Mouse (Mus musculus): ENCODE data around the gene Rbpj. TPM values are rescaled to one million over a fixed set of nuclear protein-coding genes. Genes with fewer than 3 reads are reported as not detected.

Rbpj gene
- polyA plus RNA-seq, 1 experiment, result 5.2 TPM

DNA sequence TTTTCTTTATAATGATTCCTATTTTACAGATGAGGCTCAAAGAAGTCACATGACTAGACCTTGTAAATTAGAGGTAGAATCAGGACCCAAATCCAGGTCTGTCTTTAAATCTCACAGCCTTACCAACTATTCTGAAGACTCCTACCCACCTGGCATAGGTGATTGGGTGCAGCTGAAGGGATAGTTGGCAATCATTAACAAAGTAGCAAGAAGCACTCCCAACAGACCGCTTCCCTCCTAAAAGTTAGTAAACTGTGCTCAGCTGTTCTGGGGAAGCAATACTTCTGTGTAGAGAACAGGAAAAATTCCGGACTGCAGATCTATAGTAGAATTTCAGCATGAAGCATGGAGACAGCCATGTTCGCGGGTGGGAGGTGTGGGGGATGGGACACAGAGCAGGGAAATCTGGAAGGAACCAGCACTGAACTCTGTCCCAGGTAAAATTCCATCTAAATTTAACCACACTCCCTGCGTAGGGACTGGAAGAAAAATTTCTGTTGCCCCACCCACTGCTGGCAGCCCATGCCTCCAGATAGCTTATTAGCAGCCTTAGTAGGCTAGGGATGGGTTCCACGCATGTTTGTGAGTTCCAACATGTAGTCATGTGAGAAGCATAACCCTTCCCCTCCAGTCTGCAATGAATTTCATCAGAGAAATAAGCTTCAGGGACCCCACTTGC lies 3.3 kb downstream of the Rbpj start:
- Histone ChIP-seq H3K27me3 (ENCODE audit: control insufficient read depth, insufficient read depth, low read length) (no peaks in the 10 kb centered on the region), H3K36me3 (ENCODE audit: control insufficient read depth, insufficient read depth, low read length) (no peaks in the 10 kb centered on the region), H3K4me1 (ENCODE audit: control insufficient read depth, insufficient read depth, insufficient read length, low read length) (peaks cover 12% of the 10 kb centered on the region), H3K4me3 (ENCODE audit: low read depth, low read length) (no peak overlapping the region), H3K27ac (ENCODE audit: insufficient read depth, low read depth, low read length) (0 out of 2 replicates have a peak overlapping the region, but pooled peaks have one; percentile 7)
- TF ChIP-seq CTCF (IDR thresholded peaks at IDR 0.05; ENCODE audit: extremely low read depth, insufficient read length, insufficient replicate concordance, low read depth, low read length) (no peak), POLR2A (IDR thresholded peaks at IDR 0.05; ENCODE audit: low read depth, low read length) (no peak)
- WGBS, result 18% methylated on average over 6 of the region's 6 CpGs

DNA sequence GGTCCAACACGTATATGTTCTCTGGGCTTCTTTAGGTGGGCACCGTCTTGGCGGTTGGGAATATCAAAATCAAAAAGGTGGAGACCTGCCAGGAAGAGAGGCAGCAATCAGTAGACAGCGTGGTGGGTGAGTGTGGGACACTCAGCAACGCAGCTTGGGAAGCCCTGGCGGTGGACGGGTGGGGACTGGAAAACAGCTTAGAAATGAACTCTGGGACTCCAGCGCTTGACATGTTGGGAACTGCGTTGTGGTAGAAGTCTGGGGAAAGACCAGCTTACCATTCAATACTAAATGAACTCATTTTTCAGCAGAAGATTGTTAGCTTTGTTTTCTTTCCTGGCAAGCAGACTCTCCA lies 3.8 kb downstream of the Rbpj start:
- peak overlapping the region; percentile 46 for H3K4me3 ChIP-seq (ENCODE audit: low read depth, low read length)
- 28% methylated on average over 9 of the region's 9 CpGs for WGBS
- peaks cover 12% of the 10 kb centered on the region for H3K4me1 ChIP-seq (ENCODE audit: control insufficient read depth, insufficient read depth, insufficient read length, low read length)
- H3K27me3 ChIP-seq (ENCODE audit: control insufficient read depth, insufficient read depth, low read length), result no peaks in the 10 kb centered on the region
- no peaks in the 10 kb centered on the region for H3K36me3 ChIP-seq (ENCODE audit: control insufficient read depth, insufficient read depth, low read length)
- H3K27ac ChIP-seq (ENCODE audit: insufficient read depth, low read depth, low read length), result peak overlapping the region; percentile 7; the same call in 1 of the 2 replicates
- TF ChIP-seq POLR2A (IDR thresholded peaks at IDR 0.05; ENCODE audit: low read depth, low read length) (no peak), CTCF (IDR thresholded peaks at IDR 0.05; ENCODE audit: extremely low read depth, insufficient read length, insufficient replicate concordance, low read depth, low read length) (no peak)

DNA sequence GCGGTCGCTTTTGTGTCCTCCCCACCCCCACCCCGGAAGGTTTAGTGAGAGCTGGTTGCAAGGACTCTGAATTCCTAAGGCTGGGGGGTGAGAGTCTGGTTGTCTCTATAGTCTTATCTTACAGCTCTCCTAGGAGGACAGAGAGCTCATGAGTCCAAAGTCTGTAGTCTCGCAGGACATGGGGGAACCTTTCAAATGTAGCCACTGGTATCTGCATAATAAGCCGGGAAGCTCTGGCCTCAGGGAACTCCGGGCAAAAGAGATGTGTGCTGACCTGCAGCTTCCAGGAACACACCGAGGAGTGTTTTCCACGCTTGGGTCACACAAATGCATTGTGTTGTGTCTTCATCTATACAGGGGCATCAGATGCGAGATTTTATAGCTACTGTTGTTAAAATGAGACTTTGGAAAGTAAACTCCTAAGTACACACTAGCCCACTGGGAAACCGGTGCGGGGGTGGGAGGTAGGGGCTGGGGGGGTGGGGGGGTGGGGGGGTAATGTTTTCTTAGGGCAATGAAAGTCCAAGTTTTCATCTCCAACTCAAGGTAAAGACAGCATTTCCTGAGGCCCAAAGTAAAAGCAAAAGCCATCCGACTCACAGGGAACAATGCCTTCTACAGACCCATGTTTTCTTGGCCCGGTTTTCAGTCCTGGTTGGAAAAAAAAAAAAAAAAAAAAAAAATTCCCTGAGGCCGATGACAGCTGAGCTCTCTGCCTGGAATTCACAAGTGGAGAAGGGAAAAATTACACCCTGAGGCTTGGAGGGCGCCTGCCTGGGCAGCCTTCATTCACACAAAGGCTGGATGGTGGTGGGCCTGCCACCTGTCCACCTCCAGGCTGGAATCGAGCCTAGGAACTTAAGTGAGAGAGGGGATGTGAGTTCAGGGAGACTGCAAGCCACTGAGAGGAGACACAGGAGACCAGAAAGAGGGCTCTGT lies 4.5 kb downstream of the Rbpj start:
- H3K27me3 ChIP-seq (ENCODE audit: control insufficient read depth, insufficient read depth, low read length), result no peaks in the 10 kb centered on the region
- TF ChIP-seq POLR2A (IDR thresholded peaks at IDR 0.05; ENCODE audit: low read depth, low read length) (no peak), CTCF (IDR thresholded peaks at IDR 0.05; ENCODE audit: extremely low read depth, insufficient read length, insufficient replicate concordance, low read depth, low read length) (no peak)
- 15% methylated on average over 16 of the region's 16 CpGs for WGBS
- H3K4me3 ChIP-seq (ENCODE audit: low read depth, low read length), result peak overlapping the region; percentile 46
- H3K27ac ChIP-seq (ENCODE audit: insufficient read depth, low read depth, low read length), result peak overlapping the region; percentile 7; the same call in 1 of the 2 replicates
- no peaks in the 10 kb centered on the region for H3K36me3 ChIP-seq (ENCODE audit: control insufficient read depth, insufficient read depth, low read length)
- H3K4me1 ChIP-seq (ENCODE audit: control insufficient read depth, insufficient read depth, insufficient read length, low read length), result peaks cover 12% of the 10 kb centered on the region

DNA sequence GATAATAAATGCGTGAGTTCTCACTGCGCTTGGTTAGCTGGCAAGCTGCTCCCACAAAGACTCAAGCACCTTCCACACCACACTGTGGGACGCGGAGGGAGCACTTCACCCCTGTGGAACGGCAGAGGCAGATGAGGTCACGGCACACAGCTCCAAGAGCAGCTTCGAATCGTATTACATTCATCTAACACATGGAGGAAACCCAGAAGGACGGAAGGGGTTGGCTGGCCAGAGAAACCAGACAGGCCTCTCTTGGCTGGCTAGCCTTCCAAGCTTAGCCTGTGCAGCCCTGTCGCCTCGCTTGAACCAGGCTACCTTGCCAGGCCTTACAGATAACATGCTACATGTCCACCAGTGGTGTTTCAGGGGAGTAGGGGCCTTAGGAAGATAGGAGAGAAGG lies 6.5 kb downstream of the Rbpj start:
- H3K36me3 ChIP-seq (ENCODE audit: control insufficient read depth, insufficient read depth, low read length), result no peaks in the 10 kb centered on the region
- no peak overlapping the region for H3K4me3 ChIP-seq (ENCODE audit: low read depth, low read length)
- H3K4me1 ChIP-seq (ENCODE audit: control insufficient read depth, insufficient read depth, insufficient read length, low read length), result peaks cover 12% of the 10 kb centered on the region
- no peak overlapping the region for H3K27ac ChIP-seq (ENCODE audit: insufficient read depth, low read depth, low read length)
- 92% methylated on average over 11 of the region's 11 CpGs for WGBS
- no peaks in the 10 kb centered on the region for H3K27me3 ChIP-seq (ENCODE audit: control insufficient read depth, insufficient read depth, low read length)
- TF ChIP-seq CTCF (IDR thresholded peaks at IDR 0.05; ENCODE audit: extremely low read depth, insufficient read length, insufficient replicate concordance, low read depth, low read length) (no peak), POLR2A (IDR thresholded peaks at IDR 0.05; ENCODE audit: low read depth, low read length) (no peak)

DNA sequence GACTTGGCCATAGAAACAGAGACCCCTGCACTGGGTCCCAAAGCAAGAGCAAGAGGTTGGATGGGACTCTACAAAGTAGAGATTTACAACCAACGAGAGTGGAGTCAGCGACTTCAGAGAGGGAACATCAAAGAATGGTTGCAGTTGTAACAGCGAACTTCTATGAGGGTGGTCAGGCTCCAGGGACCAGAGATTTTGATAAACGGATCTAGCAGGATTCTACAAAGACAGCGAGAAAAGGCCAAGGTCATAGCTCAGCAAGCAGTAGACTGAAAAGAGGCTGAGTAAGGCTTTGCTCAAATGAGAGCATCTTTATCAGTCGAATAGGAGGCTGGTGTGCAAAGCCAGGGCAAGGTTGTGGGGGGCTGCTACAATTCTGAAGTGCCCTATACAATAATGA lies 13.2 kb downstream of the Rbpj start:
- 84% methylated on average over 6 of the region's 6 CpGs for WGBS
- Histone ChIP-seq H3K4me1 (ENCODE audit: control insufficient read depth, insufficient read depth, insufficient read length, low read length) (no peaks in the 10 kb centered on the region), H3K36me3 (ENCODE audit: control insufficient read depth, insufficient read depth, low read length) (no peaks in the 10 kb centered on the region), H3K27ac (ENCODE audit: insufficient read depth, low read depth, low read length) (no peak overlapping the region), H3K4me3 (ENCODE audit: low read depth, low read length) (no peak overlapping the region), H3K27me3 (ENCODE audit: control insufficient read depth, insufficient read depth, low read length) (no peaks in the 10 kb centered on the region)
- TF ChIP-seq CTCF (IDR thresholded peaks at IDR 0.05; ENCODE audit: extremely low read depth, insufficient read length, insufficient replicate concordance, low read depth, low read length) (no peak), POLR2A (IDR thresholded peaks at IDR 0.05; ENCODE audit: low read depth, low read length) (no peak)

DNA sequence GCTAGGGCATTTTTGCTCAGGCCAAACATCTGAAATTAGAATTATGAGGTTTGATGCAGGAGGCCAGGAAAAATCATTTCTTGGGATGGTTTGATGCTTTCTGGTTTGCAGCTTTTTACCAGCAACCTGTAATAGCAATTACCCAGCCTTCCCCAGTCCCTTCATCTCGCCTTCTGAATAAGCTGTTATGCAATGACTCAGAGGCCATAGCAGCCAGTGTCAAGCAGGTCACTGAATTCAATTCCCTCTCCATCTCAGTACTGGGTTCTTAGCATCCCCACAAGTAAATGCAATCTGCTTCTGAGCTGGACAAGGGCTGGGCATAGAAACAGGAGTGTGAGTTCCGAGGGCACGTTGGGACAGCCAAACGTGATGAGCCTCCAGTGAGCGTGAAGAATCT lies 13.9 kb downstream of the Rbpj start:
- H3K4me3 ChIP-seq (ENCODE audit: low read depth, low read length), result no peak overlapping the region
- 80% methylated on average over 5 of the region's 5 CpGs for WGBS

DNA sequence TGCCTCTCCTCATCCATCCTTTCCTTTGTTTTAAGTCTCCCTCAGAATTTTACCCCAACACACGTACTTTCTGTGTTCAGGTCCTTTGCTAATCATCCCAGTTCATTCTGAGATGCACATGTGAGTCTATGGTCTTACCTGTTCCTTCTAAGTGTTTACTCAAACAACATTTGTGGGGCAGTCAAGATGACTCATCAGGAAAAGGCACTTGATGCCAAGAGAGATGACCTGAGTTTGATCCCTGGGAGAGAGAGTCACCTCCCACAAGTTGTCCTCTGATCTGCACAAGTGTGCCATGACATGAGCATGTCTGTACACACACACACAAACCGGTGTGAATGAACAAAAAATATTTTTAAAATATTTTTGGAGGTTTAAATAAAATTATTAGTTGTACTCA lies 15.1 kb downstream of the Rbpj start:
- H3K27me3 ChIP-seq (ENCODE audit: control insufficient read depth, insufficient read depth, low read length), result no peaks in the 10 kb centered on the region
- H3K36me3 ChIP-seq (ENCODE audit: control insufficient read depth, insufficient read depth, low read length), result no peaks in the 10 kb centered on the region
- no peak overlapping the region for H3K4me3 ChIP-seq (ENCODE audit: low read depth, low read length)
- no peak overlapping the region for H3K27ac ChIP-seq (ENCODE audit: insufficient read depth, low read depth, low read length)
- H3K4me1 ChIP-seq (ENCODE audit: control insufficient read depth, insufficient read depth, insufficient read length, low read length), result no peaks in the 10 kb centered on the region
- 61% methylated on average over 2 of the region's 2 CpGs for WGBS
- no peak for TF ChIP-seq POLR2A (IDR thresholded peaks at IDR 0.05; ENCODE audit: low read depth, low read length)
- no peak for TF ChIP-seq CTCF (IDR thresholded peaks at IDR 0.05; ENCODE audit: extremely low read depth, insufficient read length, insufficient replicate concordance, low read depth, low read length)

More for the DNA sequence above, 13.9 kb downstream of the Rbpj start:
- Histone ChIP-seq H3K4me1 (ENCODE audit: control insufficient read depth, insufficient read depth, insufficient read length, low read length) (no peaks in the 10 kb centered on the region), H3K36me3 (ENCODE audit: control insufficient read depth, insufficient read depth, low read length) (no peaks in the 10 kb centered on the region), H3K27me3 (ENCODE audit: control insufficient read depth, insufficient read depth, low read length) (no peaks in the 10 kb centered on the region), H3K27ac (ENCODE audit: insufficient read depth, low read depth, low read length) (no peak overlapping the region)
- TF ChIP-seq POLR2A (IDR thresholded peaks at IDR 0.05; ENCODE audit: low read depth, low read length), result no peak
- TF ChIP-seq CTCF (IDR thresholded peaks at IDR 0.05; ENCODE audit: extremely low read depth, insufficient read length, insufficient replicate concordance, low read depth, low read length), result no peak

All from small intestine, adult 2 months (tissue).